Mouse (Mus musculus): ENCODE results near the gene Vps45.

DNA sequence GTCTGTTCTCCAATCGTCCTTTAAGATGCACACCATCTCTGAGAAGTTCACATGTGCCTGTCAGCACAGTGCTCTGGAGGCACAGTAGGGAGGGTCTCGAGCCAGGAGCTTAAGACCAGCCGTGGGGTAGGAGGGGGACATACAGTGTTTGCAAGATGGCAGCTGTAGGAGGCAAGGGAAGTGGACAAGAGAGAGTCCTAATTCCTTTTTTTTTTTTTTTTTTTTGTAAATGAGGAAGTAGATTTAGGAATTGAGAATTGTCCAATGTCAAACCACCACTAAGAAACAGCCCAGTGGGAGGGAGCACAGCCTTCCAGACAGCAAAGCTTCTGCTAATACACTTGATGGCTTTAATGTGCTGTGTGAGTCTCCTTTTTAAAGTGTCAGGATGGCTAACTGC lies 81.2 kb downstream of the Vps45 start:
- no peak for TF ChIP-seq CTCF (conservative IDR thresholded peaks at IDR 0.05; ENCODE audit: low read length)
- no peak for TF ChIP-seq POU5F1 (IDR thresholded peaks at IDR 0.05; ENCODE audit: borderline replicate concordance, low read length)

Measured in E14TG2a.4 (cell line).